Mouse (Mus musculus) urinary bladder, postnatal 4 days (tissue): Measurements from ENCODE around the gene Pigp.
A peak's percentile ranks its signal among the peaks of the same experiment; 100 is the strongest.
"Not testable (repeated sequence)": the region's sequence is repeated elsewhere in the genome, so short reads cannot be mapped to it uniquely, and the experiment has no call there.

ENCODE experiments used
- DNase-seq, 2 experiments: peaks; one replicate each; pipeline ENCODE4 v3.0.0; 2021 to 2022; ENCODE audit warnings: low spot score in 2 of 2

The Pigp gene

DNA sequence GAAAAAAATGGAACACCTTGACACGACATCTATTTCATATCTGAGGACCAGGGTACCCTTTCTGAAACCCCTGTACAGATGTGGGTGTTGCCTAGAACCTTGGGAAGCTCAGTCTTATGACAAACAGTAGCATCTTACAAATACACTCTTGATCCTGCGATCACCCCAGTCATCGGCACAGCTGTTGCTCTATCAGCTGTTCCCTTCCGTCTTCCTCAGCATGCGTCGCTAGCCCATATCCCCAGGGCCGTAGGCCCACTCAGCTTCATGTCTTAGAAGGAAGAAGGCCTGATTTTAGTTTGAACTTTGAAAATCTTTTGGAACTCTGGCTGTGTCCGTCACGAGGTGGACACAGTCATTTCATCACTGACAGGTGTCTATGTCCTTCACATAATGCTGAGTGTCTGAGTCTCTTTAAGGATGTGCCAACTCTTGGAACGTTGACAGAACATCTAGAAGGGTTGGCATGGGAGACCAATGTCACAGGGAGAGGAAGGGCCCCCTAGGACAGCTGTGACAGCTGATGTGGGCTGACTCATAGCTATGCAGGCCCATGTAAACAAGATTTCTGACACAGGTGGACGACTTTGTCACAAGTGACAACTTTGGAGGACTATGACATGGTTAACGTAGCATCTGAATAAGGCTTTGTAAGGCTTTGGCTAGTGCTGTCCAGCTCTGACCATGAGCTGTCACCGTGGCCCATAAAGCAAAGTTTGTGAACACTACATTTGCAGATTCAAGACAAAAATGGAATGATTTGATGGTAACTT is 10.9 kb downstream of the Pigp start:
- no peak for DNase-seq

DNA sequence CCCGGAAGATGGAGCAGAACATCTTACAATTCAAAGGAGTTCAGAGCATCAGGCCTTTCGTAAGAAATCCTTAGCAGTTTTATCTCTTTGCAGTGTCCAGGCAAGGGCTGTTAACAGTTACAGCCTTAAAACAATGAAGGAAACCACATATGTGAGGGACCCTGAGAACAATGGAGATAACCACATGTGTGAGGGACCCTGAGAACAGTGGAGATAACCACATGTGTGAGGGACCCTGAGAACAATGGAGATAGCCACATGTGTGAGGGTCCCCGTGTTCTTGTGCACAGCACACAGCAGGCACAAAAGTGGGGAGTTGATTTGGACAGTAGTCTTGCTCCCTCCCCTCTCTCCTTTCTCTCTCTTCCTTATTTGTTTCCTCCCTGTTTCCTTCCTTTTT is 13.6 kb downstream of the Pigp start:
- no peak for DNase-seq

DNA sequence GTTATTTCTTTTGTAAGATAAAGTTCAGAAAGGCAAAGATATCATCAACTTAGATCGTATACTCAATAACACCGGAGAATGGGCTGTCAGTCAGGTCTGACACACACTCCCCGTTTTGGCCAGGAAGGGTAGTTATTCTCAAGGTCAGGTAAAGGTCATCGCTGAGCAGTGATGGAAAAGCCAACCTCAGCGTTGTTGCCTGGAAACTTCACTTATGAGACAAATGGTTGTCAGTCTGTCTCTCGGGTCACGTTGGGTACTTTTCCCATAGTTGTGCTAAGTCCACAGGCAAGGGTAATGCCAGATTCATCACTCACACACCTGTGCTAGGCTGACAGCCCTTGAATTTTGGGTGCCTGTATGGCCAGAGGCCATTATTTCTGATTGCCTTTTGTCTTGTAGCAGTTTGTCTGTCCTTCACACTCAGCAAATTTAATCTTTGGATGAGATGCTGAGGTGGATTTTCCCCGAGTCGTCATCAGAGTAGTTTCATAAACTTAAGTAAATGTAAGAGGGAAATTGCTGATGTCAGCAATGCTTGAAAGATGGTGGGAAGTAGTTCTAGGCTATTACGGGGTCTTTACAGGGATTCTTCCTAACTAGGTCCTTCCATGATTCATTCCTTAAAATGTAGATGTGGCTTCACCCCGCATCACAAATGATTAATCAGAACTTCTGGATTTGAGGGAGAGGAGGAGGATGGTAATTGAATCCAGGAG is 14.7 kb downstream of the Pigp start:
- no peak for DNase-seq

DNA sequence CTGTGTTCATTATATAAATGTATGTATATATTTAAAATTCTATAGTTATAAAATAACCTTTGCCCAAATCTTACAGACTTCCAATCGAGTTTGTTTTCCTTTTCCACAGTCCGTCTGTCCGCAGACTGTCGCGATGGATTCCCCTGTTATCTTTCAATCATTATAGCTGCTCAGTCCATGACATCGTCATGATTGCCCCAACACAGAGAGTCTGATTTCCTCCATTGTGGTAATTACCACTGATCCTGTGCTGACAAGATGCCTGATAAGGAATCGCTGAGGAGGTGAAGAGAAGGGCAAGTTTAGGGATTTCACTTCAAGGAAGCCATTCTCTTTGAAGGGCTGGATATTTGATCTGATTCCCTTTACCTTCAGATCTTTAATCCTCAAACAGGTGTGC is 15.6 kb downstream of the Pigp start:
- no peak for DNase-seq

DNA sequence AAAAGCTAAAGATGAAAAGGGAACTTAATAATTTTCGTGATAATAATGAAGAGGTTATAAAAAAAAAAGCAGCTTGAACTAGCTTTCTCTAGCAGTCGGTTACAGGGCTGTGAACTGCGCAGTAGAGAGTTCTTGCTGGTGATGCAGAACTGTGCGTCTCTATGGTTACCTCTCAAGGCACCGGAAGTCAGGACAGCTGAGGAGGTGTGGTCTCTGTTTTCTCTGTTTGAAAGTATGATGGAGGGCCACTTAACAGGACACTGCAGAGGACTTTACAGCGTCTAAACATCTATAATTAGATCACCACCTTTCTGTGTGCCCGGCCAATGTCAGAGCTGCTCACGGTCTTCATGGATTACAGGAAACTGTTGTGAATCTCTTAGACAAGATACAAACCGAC is 17.2 kb downstream of the Pigp start:
- DNase-seq = no peak

DNA sequence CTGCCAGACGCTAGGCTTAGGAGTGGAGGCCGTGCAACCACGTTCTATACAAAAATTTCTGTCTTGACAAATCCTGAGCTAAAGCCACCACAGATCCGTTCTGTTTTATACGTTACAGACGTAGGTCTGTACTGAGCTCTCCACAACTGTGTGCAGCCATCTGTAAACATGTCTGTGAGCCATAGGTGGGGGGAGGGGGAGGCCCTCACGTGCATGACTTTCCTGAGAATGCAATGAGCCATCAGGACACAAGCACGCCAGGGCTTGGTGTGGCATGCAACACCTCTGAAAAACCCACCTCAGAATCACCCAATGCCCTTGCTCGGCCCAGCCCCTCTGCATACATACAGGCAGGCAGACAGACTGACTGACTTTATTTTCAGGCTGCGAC is 21.4 kb downstream of the Pigp start:
- no peak for DNase-seq

DNA sequence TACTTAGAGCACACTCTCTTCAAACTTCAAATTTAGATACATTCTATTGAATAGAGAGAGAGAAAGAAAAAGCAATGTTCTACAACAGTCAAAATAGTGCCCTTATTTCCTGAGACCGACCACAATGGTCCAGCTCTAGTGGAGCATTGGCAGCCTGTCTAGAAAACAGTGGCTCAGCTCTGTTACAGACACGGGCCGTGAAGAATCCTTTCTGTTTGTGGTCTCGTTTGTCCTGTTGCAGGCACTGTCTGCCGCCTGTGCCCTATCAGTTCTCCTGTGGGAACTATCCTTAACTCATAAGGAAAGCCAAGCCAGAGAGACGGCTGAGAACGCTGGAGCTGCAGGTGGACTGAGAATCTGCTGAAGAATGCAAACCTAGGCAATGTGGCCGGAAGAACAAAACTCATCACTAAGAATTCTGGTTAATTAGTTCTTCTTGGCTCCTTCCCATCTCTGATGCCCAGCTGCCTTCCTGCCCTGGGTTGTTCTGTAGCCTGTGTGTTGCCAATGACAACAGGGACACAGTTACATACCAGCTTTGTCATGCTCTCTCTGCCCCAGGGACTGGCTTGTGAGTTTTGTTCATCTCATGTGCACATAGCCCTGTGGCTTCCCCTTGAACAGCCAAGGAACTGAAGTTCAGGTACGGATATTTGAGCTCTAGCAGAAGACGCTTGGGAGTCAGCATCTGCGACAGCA is 21.9 kb downstream of the Pigp start:
- no peak for DNase-seq

DNA sequence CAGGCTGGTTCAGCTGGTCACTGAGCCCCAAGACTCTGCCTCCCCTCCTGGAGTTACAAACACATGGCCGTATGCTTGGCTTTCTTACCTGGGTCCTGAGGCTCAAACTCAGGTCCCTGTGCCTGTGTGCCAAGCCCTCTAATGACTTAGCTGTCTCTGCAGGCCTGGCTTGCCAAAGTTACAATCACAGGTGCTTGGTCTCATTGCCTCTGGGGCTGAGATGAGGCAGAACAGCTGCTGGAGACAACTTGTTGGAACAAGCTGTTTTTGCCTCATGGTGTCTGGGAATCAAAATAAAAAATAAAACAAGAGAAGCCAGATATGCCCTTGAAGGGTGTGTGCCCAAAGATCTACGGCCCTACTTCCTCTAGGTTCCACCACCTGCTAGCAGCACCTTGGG is 22.9 kb downstream of the Pigp start:
- no peak for DNase-seq

DNA sequence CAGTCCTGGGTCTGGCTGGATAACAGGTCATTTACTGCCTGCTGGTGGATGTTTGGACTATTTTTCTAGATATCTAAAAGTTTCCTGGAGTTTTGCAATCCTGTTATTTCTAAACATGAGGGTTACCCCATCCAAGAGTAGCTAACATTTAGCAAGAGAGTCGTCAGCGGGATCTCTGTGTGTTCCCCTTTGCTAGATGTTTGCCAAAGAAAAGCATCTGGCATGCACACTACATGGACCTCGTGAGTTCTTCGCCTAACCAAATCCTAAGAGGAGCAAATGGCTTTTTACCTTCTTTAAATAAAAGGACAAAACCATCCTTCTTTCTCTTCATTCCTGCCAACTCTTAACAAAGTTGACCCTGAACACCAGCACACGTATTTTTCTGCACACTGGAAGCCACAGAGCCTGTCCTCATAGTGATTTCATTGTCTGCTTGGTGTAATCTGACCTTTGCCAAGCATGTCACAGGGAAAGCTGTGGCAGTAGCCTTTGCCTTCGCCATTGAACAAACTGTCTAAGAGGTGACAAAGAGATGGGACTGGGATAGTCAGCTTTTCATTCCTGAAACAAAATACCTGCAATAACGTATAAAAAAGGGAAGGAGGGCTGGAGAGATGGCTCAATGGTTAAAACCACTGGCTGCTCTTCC is 24.4 kb downstream of the Pigp start:
- no peak for DNase-seq

DNA sequence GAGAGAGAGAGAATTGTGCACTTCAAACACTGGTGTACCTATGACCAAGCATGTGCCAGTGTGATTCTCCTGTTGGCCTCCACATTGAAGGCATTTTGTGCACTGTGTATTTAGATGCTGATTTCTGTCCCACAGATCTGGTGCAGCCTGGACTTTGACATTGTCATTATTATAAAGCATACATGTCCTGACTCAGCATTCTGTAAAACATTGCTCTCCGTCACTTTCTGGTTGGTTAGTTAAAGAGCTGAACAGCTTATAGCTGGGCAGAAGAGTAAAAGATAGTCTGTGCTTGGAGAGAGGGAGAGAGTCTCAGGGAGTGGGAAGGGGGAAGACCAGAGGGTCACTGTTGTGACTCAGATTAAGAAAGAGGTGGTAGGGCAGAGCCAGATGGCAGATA is 25.9 kb downstream of the Pigp start:
- DNase-seq = no peak

DNA sequence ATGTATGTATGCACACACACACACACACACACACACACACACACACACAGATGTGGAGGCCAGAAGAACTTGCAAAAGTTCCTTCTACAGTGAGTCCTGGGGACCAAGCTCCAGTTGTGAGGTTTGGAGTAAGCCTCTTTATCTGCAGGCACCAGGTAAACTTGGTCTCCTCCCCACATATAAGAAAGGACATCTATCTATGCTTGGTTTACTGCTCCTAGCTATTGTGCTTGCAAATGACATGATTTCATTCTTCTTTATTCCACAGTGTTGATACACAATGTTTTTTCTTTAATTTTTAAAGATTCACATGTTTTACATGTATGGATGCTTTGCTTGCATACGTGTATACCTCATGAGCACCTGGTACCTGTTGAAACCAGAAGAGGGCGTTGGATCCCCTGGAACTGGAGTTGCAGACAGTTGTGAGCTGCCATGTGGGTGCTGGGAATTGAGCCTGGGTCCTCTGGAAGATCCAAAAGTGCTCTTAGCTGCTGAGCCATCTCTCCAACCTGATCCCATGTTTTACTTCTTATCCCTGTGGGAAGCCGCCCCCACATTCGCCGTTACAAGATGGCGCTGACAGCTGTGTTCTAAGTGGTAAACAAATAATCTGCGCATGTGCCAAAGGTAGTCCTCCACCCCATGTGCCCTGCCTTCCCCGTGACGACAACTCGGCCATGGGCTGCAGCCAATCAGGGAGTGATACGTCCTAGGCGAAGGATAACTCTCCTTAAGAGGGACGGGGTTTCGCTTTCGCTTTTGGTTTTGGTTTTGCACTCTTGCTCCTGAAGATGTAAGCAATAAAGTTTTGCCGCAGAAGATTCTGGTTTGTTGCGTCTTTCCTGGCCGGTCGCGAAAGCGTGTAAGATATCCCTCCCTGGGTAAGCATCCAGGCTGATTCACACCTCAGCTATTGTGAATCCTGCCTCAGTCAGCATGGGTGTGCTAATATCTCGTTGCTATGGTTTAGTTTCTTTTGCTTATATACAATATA is 32.2 kb downstream of the Pigp start:
- not testable (repeated sequence) for DNase-seq

DNA sequence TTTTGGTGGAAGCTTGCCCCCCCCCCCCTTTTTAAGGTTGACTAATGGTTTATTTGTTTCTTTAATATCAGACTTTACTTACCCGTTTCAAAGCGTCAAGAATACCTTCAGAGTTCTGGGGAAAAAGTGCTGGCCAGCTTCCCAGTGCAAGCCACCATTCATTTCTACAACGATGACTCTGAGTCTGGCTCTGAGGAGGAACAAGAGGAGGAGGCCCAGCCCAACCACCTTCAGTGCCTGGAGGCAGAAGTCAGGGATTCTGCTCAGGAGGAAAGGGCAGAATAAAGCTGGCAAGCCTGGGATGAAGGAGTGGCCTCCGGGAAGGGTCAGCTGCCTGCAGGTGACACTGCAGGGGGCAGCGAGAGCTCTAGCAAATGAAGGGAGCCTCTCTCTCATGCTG is 36.0 kb downstream of the Pigp start:
- no peak for DNase-seq

DNA sequence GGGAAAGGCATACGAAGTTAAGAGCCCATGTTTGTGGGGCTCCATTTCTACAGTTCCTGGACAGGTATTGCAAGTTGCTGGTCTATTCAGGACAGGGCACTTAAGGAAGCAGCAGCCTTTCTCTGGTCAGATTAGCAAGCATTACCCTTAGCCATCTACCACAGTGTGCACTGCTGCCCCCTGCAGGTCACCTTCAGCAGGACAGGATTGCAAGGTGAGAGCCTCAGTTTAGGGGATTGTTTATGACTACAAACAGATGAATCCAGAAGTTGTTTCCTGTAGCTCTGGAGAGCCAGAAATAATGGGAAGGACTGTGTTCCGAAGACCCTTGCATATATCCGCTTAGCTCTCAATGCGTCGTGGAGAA is 39.8 kb downstream of the Pigp start:
- peak in 1 of 2 experiments; percentile 66 for DNase-seq

DNA sequence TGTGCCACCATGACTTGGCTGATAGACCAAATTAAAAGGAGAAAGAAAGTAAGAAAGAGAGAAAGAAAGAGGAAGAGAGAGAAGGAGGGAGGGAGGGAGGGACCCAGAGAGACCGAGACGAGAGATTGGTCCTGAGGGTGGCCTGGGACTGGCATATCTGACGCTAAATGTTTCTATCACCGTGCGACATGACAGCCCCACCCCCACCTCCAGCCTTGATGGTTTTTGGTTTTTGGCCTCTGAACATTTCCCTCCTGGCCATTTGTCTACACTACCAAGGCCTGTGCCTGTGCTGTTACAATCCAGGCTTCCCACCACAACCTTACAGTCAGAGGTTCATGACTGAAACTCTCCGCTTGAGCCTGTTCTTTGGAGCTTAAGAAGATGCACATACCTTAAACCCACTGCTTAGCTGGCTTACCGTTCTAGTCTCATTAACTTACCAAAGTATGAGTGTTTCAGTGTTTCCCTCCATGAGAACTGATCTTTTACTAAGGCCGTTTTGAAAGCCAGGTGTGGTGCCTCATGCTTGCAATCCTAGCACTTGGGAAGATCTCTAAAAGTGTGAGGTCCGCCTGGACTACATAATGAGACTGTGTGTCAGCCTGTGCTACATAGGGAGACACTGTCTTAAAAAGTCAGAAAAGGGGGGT is 40.3 kb downstream of the Pigp start:
- no peak for DNase-seq

DNA sequence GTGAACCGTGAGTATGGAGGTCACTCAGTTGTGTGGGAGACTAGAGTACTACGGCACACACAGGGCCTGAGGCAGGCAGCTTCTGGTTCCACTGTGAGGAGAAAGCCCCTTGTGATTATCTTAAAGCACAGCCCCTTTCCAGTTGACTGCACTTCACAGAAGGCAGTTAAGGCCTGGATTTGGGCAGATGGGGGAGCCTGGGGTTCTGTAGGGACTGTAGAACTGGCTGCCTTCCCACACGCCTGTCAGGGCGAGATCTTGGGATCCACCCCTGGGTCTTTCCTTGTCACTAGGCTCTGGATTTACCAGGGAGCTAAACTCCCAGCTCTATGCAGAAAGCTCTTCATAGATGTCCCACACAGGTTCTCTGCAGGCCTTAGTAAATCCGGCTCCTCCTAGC is 41.2 kb downstream of the Pigp start:
- DNase-seq = no peak

DNA sequence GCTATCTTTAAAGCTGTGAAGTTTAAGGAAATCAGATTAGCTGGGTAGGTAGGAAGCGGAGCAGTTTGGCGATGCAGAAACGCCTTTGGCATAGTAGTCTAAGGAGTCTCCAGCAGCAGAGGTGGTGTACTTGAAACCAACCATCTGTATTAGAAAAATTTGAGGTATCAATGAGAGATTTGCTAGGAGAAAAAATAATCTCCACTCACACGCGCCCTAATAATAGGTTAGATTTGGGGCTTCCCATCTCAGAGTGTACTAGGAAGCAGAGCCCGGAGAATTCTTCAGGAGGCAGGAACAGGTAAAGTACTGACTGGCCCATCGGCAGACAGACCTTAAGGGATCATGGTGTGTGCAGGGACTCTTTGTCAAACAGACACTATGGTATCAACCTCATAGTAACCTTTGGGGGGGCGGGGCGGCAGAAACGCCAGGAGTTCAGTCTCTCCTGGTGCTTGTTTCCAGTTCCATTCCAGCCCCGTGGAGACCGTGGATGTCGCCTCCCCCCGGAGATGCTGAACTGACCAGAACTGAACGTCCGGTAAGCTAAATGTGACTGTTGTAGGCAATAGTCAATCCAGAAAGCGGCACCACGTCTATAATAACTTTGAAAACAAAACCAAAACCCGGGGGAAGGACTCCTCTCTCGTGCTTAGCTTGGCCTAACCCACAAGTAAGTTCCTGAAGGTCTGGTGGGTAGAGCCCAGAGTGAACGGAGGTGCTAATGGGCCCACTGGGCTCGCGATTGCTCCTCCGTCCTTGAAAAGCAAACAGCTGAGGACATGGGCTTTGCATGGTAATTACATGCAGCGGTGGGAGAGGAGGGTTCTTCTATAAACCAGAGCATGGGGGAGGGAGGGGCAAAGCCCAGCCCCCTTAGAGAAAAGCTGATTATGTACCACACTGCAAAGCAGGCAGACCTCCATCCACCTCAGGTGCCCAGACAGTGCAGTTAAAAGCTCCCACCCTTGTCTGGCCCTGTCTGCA is 42.5 kb downstream of the Pigp start:
- no peak for DNase-seq

DNA sequence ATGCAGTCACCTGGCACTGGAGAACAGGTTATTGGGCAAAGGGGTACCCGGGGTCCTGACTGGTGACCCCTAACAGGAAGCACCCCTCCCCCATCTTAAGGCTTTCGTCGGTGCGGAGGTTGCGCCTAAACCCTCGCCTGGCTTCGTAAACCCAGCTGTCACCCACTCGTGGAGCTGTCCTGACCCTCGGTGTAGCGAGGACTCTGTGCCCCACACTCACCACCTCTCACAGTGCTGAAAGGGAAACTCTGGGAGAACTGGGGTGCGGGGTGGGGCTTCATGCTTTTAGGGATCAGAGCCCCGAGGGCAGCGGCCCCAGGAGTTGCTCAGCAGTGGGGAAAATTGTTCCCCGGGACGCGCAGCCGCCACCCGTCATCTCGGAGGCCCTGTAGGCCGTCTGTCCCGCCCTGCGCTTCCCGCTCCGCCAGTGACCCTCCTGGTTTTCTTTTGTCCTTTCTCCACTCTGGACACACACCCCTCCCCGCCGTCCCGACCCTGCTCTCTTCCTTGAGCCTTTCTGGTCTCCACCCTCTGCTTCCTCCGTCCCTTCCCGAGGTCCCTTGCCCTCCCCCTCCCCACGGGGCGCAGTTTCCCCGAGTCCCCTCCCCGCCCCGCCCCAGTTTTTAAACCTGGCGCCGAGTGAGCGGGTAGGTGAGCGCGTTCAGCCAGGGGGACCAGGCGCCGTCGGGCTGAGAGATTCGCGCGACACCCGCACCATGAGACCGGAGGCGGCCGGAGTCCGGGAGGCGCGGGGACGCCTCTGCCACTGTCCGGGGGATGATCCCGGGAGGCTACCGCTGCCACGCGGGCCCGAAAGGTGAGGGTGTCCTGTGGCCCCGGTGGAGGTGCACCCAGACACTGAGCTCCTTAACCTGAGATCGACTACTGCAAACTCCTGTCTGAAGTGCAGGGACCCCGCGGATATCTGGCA is 43.6 kb downstream of the Pigp start, which contains the start of gene Ripply3:
Gene Ripply3, plus strand, starts transcription at position 640 of the 931 bp plus-strand sequence.
- peak in 1 of 2 experiments; percentile 24 for DNase-seq

DNA sequence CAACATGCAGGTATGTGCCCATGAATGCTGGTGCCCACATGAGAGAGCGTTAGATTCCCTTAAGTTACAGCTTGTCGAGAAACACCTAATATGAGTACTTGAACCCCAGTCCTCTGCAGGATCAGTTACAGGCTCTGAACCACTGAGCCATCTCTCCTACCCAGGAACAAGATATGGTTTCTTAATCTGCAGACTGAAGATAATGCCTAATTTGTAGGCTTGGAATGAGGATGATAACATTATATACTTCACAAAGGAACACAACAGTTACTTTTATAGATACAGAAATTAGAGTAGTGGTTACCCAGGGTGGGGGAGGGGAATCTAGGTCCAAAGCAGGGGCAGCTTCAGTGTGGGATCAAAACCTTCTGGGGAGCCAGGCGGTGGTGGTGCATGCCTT is 45.6 kb downstream of the Pigp start:
- DNase-seq = no peak
